Mouse (Mus musculus) embryonic facial prominence, embryonic 13.5 days (tissue): ENCODE measurements at regions not wholly inside any gene's neighbourhood (a gene's known extent, or its start where the extent isn't known, plus 50 kb on each side); places are given as distances from the start of the nearest gene placed in this dataset.

Experiments used
- ATAC-seq: fragments of 200-750 bp; cut with Nextera tagmentation; 2 replicates; pipeline ENCODE4 v1.8.0; 2017; ENCODE audit warnings: low read depth; ENCODE audit not compliant: insufficient number of reproducible peaks, insufficient read depth, low FRiP score, low TSS enrichment
- H3K27ac ChIP-seq: fragments of 300-500 bp; sonication (generic); 2 replicates; pipeline ENCODE4 v1.5.1; 2015; ENCODE audit warnings: moderate library complexity, mild to moderate bottlenecking, inconsistent platforms
- H3K27me3 ChIP-seq: fragments of 300-500 bp; sonication (generic); 2 replicates; pipeline ENCODE4 v1.6.1; 2015; ENCODE audit warnings: mild to moderate bottlenecking, inconsistent platforms
- H3K36me3 ChIP-seq: fragments of 300-500 bp; sonication (generic); 2 replicates; pipeline ENCODE4 v1.6.1; 2015; ENCODE audit warnings: mild to moderate bottlenecking, inconsistent platforms
- H3K4me1 ChIP-seq: fragments of 300-500 bp; sonication (generic); 2 replicates; pipeline ENCODE4 v1.6.1; 2015; ENCODE audit warnings: inconsistent platforms
- H3K4me2 ChIP-seq: fragments of 300-500 bp; sonication (generic); 2 replicates; pipeline ENCODE4 v1.6.1; 2015; ENCODE audit warnings: moderate library complexity, mild to moderate bottlenecking, inconsistent platforms
- H3K4me3 ChIP-seq: fragments of 300-500 bp; sonication (generic); 2 replicates; pipeline ENCODE4 v1.5.1; 2015; ENCODE audit warnings: mild to moderate bottlenecking, inconsistent platforms
- H3K9ac ChIP-seq: fragments of 300-500 bp; sonication (generic); 2 replicates; pipeline ENCODE4 v1.6.1; 2015; ENCODE audit warnings: mild to moderate bottlenecking, inconsistent platforms
- H3K9me3 ChIP-seq: fragments of 300-500 bp; sonication (generic); 2 replicates; pipeline ENCODE4 v1.6.1; 2016; ENCODE audit warnings: inconsistent platforms
- WGBS: fragments of 180-500 bp; shearing (Covaris S2); methylation state at CpG from one replicate; pipeline ENCODE4 v1.1.7; 2015; ENCODE audit warnings: mixed read lengths; 5-methylcytosine and 5-hydroxymethylcytosine counted together

- 95% methylated on average over 2 of the region's 2 CpGs for WGBS
- Histone ChIP-seq H3K4me3 (no peak overlapping the region), H3K4me2 (no peak overlapping the region), H3K9ac (no peak overlapping the region), H3K4me1 (no peaks in the 10 kb centered on the region), H3K9me3 (no peaks in the 10 kb centered on the region), H3K27me3 (no peaks in the 10 kb centered on the region), H3K36me3 (no peaks in the 10 kb centered on the region), H3K27ac (no peak overlapping the region)
- no peak for ATAC-seq
Measured at GRCm38 (mm10) chr9:31794911-31795310, 118.4 kb downstream of the Barx2 start.

GRCm38 (mm10) chr9:31775956-31776355 lies 137.3 kb downstream of the Barx2 start:
- no peak overlapping the region for H3K9ac ChIP-seq
- ATAC-seq: no peak
- H3K27me3 ChIP-seq: no peaks in the 10 kb centered on the region
- no peak overlapping the region for H3K27ac ChIP-seq
- H3K4me1 ChIP-seq: no peaks in the 10 kb centered on the region
- H3K4me3 ChIP-seq: no peak overlapping the region
- WGBS: 88% methylated on average over 3 of the region's 3 CpGs
- no peak overlapping the region for H3K4me2 ChIP-seq
- H3K36me3 ChIP-seq: no peaks in the 10 kb centered on the region
- no peaks in the 10 kb centered on the region for H3K9me3 ChIP-seq

- Histone ChIP-seq H3K27ac (no peak overlapping the region), H3K4me2 (no peak overlapping the region), H3K4me3 (no peak overlapping the region), H3K9ac (no peak overlapping the region), H3K27me3 (no peaks in the 10 kb centered on the region), H3K9me3 (no peaks in the 10 kb centered on the region), H3K36me3 (no peaks in the 10 kb centered on the region), H3K4me1 (no peaks in the 10 kb centered on the region)
- no peak for ATAC-seq
- 80% methylated on average over 4 of the region's 4 CpGs for WGBS
Measured at GRCm38 (mm10) chr9:31765401-31765800, 147.9 kb downstream of the Barx2 start.

- H3K27me3 ChIP-seq: no peaks in the 10 kb centered on the region
- no peak overlapping the region for H3K27ac ChIP-seq
- 49% methylated on average over 6 of the region's 6 CpGs for WGBS
Measured at GRCm38 (mm10) chr9:31757894-31758561, 155.2 kb downstream of the Barx2 start.

GRCm38 (mm10) chr9:31730443-31730842 lies 182.8 kb downstream of the Barx2 start:
- H3K4me1 ChIP-seq: no peaks in the 10 kb centered on the region
- H3K9me3 ChIP-seq: no peaks in the 10 kb centered on the region
- no peak overlapping the region for H3K4me2 ChIP-seq
- no peak overlapping the region for H3K4me3 ChIP-seq
- no peaks in the 10 kb centered on the region for H3K27me3 ChIP-seq
- H3K9ac ChIP-seq: no peak overlapping the region
- no peak for ATAC-seq
- H3K27ac ChIP-seq: no peak overlapping the region
- H3K36me3 ChIP-seq: no peaks in the 10 kb centered on the region

More at GRCm38 (mm10) chr9:31757894-31758561, 155.2 kb downstream of the Barx2 start:
- no peaks in the 10 kb centered on the region for H3K4me1 ChIP-seq
- no peak overlapping the region for H3K4me3 ChIP-seq
- H3K9ac ChIP-seq: no peak overlapping the region
- ATAC-seq: no peak
- H3K9me3 ChIP-seq: 0 out of 2 replicates have a peak, but pooled peaks cover 2% of the 10 kb centered on the region
- H3K36me3 ChIP-seq: no peaks in the 10 kb centered on the region
- H3K4me2 ChIP-seq: no peak overlapping the region

- 66% methylated on average over 6 of the region's 6 CpGs for WGBS
Measured at GRCm38 (mm10) chr9:31719309-31719708, 194.0 kb downstream of the Barx2 start.

GRCm38 (mm10) chr9:31710022-31710421 lies 203.2 kb downstream of the Barx2 start:
- no peaks in the 10 kb centered on the region for H3K27me3 ChIP-seq
- peak overlapping the region; percentile 33; the same call in 1 of the 2 replicates for H3K27ac ChIP-seq
- no peak overlapping the region for H3K4me3 ChIP-seq
- ATAC-seq: no peak
- H3K9ac ChIP-seq: no peak overlapping the region
- WGBS: 51% methylated on average over 2 of the region's 2 CpGs
- H3K4me1 ChIP-seq: peaks cover 8% of the 10 kb centered on the region; the same call in 1 of the 2 replicates
- no peak overlapping the region for H3K4me2 ChIP-seq
- no peaks in the 10 kb centered on the region for H3K36me3 ChIP-seq
- no peaks in the 10 kb centered on the region for H3K9me3 ChIP-seq

More at GRCm38 (mm10) chr9:31719309-31719708, 194.0 kb downstream of the Barx2 start:
- H3K4me1 ChIP-seq: peaks cover 6% of the 10 kb centered on the region; the same call in 1 of the 2 replicates
- no peak overlapping the region for H3K4me3 ChIP-seq
- no peak overlapping the region for H3K27ac ChIP-seq
- H3K27me3 ChIP-seq: no peaks in the 10 kb centered on the region
- no peak for ATAC-seq
- no peaks in the 10 kb centered on the region for H3K36me3 ChIP-seq
- no peak overlapping the region for H3K4me2 ChIP-seq
- H3K9me3 ChIP-seq: no peaks in the 10 kb centered on the region
- H3K9ac ChIP-seq: no peak overlapping the region

GRCm38 (mm10) chr9:31706688-31707087 lies 206.6 kb downstream of the Barx2 start:
- Histone ChIP-seq H3K27me3 (no peaks in the 10 kb centered on the region), H3K9me3 (no peaks in the 10 kb centered on the region), H3K36me3 (no peaks in the 10 kb centered on the region), H3K9ac (no peak overlapping the region), H3K4me2 (no peak overlapping the region), H3K27ac (no peak overlapping the region), H3K4me1 (peaks cover 8% of the 10 kb centered on the region; the same call in 1 of the 2 replicates), H3K4me3 (no peak overlapping the region)
- ATAC-seq: no peak
- 82% methylated on average over 7 of the region's 7 CpGs for WGBS

- peaks cover 15% of the 10 kb centered on the region for H3K4me1 ChIP-seq
- no peaks in the 10 kb centered on the region for H3K9me3 ChIP-seq
- no peak overlapping the region for H3K4me2 ChIP-seq
- ATAC-seq: no peak
- 78% methylated on average over 7 of the region's 7 CpGs for WGBS
- H3K27me3 ChIP-seq: peaks cover 12% of the 10 kb centered on the region; the same call in 1 of the 2 replicates
- H3K9ac ChIP-seq: no peak overlapping the region
- H3K4me3 ChIP-seq: no peak overlapping the region
- H3K27ac ChIP-seq: no peak overlapping the region
- H3K36me3 ChIP-seq: no peaks in the 10 kb centered on the region
Measured at GRCm38 (mm10) chr9:31690921-31691475, 222.3 kb downstream of the Barx2 start.

- no peaks in the 10 kb centered on the region for H3K9me3 ChIP-seq
- no peaks in the 10 kb centered on the region for H3K36me3 ChIP-seq
- H3K9ac ChIP-seq: peak overlapping the region; percentile 44; the same call in 1 of the 2 replicates
- no peak overlapping the region for H3K27ac ChIP-seq
- H3K4me2 ChIP-seq: peak overlapping the region; percentile 53
- ATAC-seq: no peak
- peaks cover 25% of the 10 kb centered on the region for H3K4me1 ChIP-seq
- peak overlapping the region; percentile 22; the same call in 1 of the 2 replicates for H3K4me3 ChIP-seq
- peaks cover 23% of the 10 kb centered on the region for H3K27me3 ChIP-seq
- WGBS: 4% methylated on average over 3 of the region's 3 CpGs
Measured at GRCm38 (mm10) chr9:31688398-31688705, 224.1 kb upstream of the Tmem45b start.

- Histone ChIP-seq H3K4me3 (peak overlapping the region; percentile 22; the same call in 1 of the 2 replicates), H3K4me2 (peak overlapping the region; percentile 53), H3K36me3 (no peaks in the 10 kb centered on the region), H3K9ac (peak overlapping the region; percentile 44; the same call in 1 of the 2 replicates), H3K9me3 (no peaks in the 10 kb centered on the region), H3K27ac (0 out of 2 replicates have a peak overlapping the region, but pooled peaks have one; percentile 8), H3K4me1 (peaks cover 30% of the 10 kb centered on the region), H3K27me3 (peaks cover 28% of the 10 kb centered on the region)
- WGBS: 19% methylated on average over 17 of the region's 17 CpGs
- ATAC-seq: no peak
Measured at GRCm38 (mm10) chr9:31687686-31688397, 223.6 kb upstream of the Tmem45b start.

GRCm38 (mm10) chr9:31686466-31686865 lies 222.2 kb upstream of the Tmem45b start:
- H3K9me3 ChIP-seq: no peaks in the 10 kb centered on the region
- 73% methylated on average over 5 of the region's 5 CpGs for WGBS
- H3K27ac ChIP-seq: no peak overlapping the region
- H3K36me3 ChIP-seq: no peaks in the 10 kb centered on the region
- H3K9ac ChIP-seq: no peak overlapping the region
- peaks cover 29% of the 10 kb centered on the region for H3K27me3 ChIP-seq
- H3K4me2 ChIP-seq: no peak overlapping the region
- H3K4me3 ChIP-seq: no peak overlapping the region
- ATAC-seq: no peak
- peaks cover 38% of the 10 kb centered on the region for H3K4me1 ChIP-seq
